ENCODE assay signal across 11 mouse cellular contexts in genomic region chr11:102963246-102963854, GRCm38 (mm10). TPM values are rescaled to one million over a fixed set of nuclear protein-coding genes. Genes with fewer than 3 reads are reported as not detected.
DNase-seq lines count a peak whose midpoint lies in the region; ATAC-seq and TF ChIP-seq lines count a peak whose summit lies in the region.
"Had no signal": no experiment of that assay in that cellular context is flagged by ENCODE, and none has a peak within 500 bp of the region (broad histone marks: within the 10 kb centered on the region; RNA-seq: fewer than 3 reads in every experiment).

No protein-coding gene starts in this region.

- TF ChIP-seq CTCF in stomach, postnatal 0 days (IDR thresholded peaks at IDR 0.05; ENCODE audit: low read depth), result no peak

- no peaks in the 10 kb centered on the region for H3K9me3 ChIP-seq in forebrain, embryonic 16.5 days (ENCODE audit: control insufficient read depth, low read length)
- no peaks in the 10 kb centered on the region for H3K9me3 ChIP-seq in limb, embryonic 15.5 days
- H3K9me3 ChIP-seq in stomach, postnatal 0 days (ENCODE audit: control insufficient read depth, low read length), result no peaks in the 10 kb centered on the region

- H3K36me3 ChIP-seq in forebrain, embryonic 16.5 days (ENCODE audit: control insufficient read depth, insufficient read depth), result no peaks in the 10 kb centered on the region
- no peaks in the 10 kb centered on the region for H3K36me3 ChIP-seq in limb, embryonic 15.5 days
- no peaks in the 10 kb centered on the region for H3K36me3 ChIP-seq in stomach, postnatal 0 days (ENCODE audit: control insufficient read depth, insufficient read depth, low read length)

- peak; percentile 34 for DNase-seq in retina, embryonic 14.5 days (ENCODE audit: low spot score)
- DNase-seq in retina, postnatal 1 day, result no peak
- no peak for DNase-seq in stomach, postnatal 0 days (ENCODE audit: low spot score)
- no peak for DNase-seq in cerebellum, postnatal 25 days
- DNase-seq in thymus, postnatal 36 days, result no peak
- DNase-seq: cerebellum, adult 11-12 months had no signal

- H3K4me2 ChIP-seq in forebrain, embryonic 16.5 days (ENCODE audit: low read length), result peak overlapping the region; percentile 47
- H3K4me2 ChIP-seq in limb, embryonic 15.5 days, result peak overlapping the region; percentile 0
- H3K4me2 ChIP-seq in stomach, postnatal 0 days (replicated peaks; ENCODE audit: low read depth), result no peak overlapping the region

- peak overlapping the region; percentile 52 for H3K27ac ChIP-seq in forebrain, embryonic 16.5 days (ENCODE audit: low read length)
- 0 out of 2 replicates have a peak overlapping the region, but pooled peaks have one; percentile 1 for H3K27ac ChIP-seq in limb, embryonic 15.5 days
- no peak overlapping the region for H3K27ac ChIP-seq in stomach, postnatal 0 days (replicated peaks)
- H3K27ac ChIP-seq: left cerebral cortex, adult 2 months had no signal

- no peaks in the 10 kb centered on the region for H3K27me3 ChIP-seq in forebrain, embryonic 16.5 days (replicated peaks; ENCODE audit: control insufficient read depth, insufficient read depth, low read length)
- H3K27me3 ChIP-seq in limb, embryonic 15.5 days, result peaks cover 5% of the 10 kb centered on the region; the same call in 1 of the 2 replicates
- no peaks in the 10 kb centered on the region for H3K27me3 ChIP-seq in stomach, postnatal 0 days (ENCODE audit: control insufficient read depth, insufficient read depth, low read length)

- H3K4me3 ChIP-seq in forebrain, embryonic 16.5 days (replicated peaks; ENCODE audit: low read length), result peak overlapping the region; percentile 22; the same call in 1 of the 2 replicates
- H3K4me3 ChIP-seq in limb, embryonic 15.5 days, result 0 out of 2 replicates have a peak overlapping the region, but pooled peaks have one; percentile 9
- no peak overlapping the region for H3K4me3 ChIP-seq in stomach, postnatal 0 days (ENCODE audit: low read depth, low read length)
- H3K4me3 ChIP-seq: left cerebral cortex, adult 2 months; myocyte had no signal

- H3K9ac ChIP-seq in forebrain, embryonic 16.5 days (replicated peaks; ENCODE audit: low read depth, low read length), result peak overlapping the region; percentile 44
- H3K9ac ChIP-seq in limb, embryonic 15.5 days, result no peak overlapping the region
- 0 out of 2 replicates have a peak overlapping the region, but pooled peaks have one; percentile 13 for H3K9ac ChIP-seq in stomach, postnatal 0 days (ENCODE audit: low read length)

- peaks cover 15% of the 10 kb centered on the region for H3K4me1 ChIP-seq in forebrain, embryonic 16.5 days (replicated peaks; ENCODE audit: control insufficient read depth, insufficient read depth, low read length)
- H3K4me1 ChIP-seq in limb, embryonic 15.5 days, result peaks cover 17% of the 10 kb centered on the region
- no peaks in the 10 kb centered on the region; the same call in 1 of the 2 replicates for H3K4me1 ChIP-seq in stomach, postnatal 0 days (replicated peaks; ENCODE audit: control insufficient read depth, insufficient read depth)

- ATAC-seq in forebrain, embryonic 16.5 days, result peak; percentile 57
- no peak for ATAC-seq in limb, embryonic 15.5 days (ENCODE audit: insufficient number of reproducible peaks, low FRiP score, low TSS enrichment, low read depth)
- no peak for ATAC-seq in stomach, postnatal 0 days (ENCODE audit: low FRiP score, low TSS enrichment)
- ATAC-seq in megakaryocyte progenitor cell, adult 5-6 weeks (replicated peaks; ENCODE audit: poor library complexity), result no peak

- WGBS in forebrain, embryonic 16.5 days, result 2% methylated on average over 16 of the region's 16 CpGs
- WGBS in limb, embryonic 15.5 days, result 9% methylated on average over 16 of the region's 16 CpGs
- 17% methylated on average over 16 of the region's 16 CpGs for WGBS in stomach, postnatal 0 days

- TF ChIP-seq EP300 in stomach, postnatal 0 days (optimal IDR thresholded peaks at IDR 0.05), result no peak

RNA-seq across cellular contexts. Expression of gene C1ql1, which starts 16.9 kb away (rescaled TPM):
- 1.4 TPM in 2 replicates for polyA plus RNA-seq in forebrain, embryonic 16.5 days (2015; fragmentation: Nextera tagmentation; extraction: Ambion mirVana)
- 0.81 and 1.2 TPM in 2 replicates for polyA plus RNA-seq in limb, embryonic 15.5 days (2015; fragmentation: Nextera tagmentation; extraction: Ambion mirVana)
- 1.4 and 1.9 TPM in 2 replicates for polyA plus RNA-seq in stomach, postnatal 0 days (2015; fragmentation: Nextera tagmentation; extraction: Ambion mirVana)
- not detected in 2 replicates for total RNA-seq in megakaryocyte progenitor cell, adult 5-6 weeks (2015)
- not detected in 2 replicates for total RNA-seq in megakaryocyte progenitor cell, adult 5-6 weeks (2017)

RNA-seq across cellular contexts. Expression of gene Kif18b, which starts 38.4 kb away (rescaled TPM):
- polyA plus RNA-seq in forebrain, embryonic 16.5 days (2015; fragmentation: Nextera tagmentation; extraction: Ambion mirVana), result 3.0 and 4.1 TPM in 2 replicates
- 8.0 and 8.4 TPM in 2 replicates for polyA plus RNA-seq in limb, embryonic 15.5 days (2015; fragmentation: Nextera tagmentation; extraction: Ambion mirVana)
- 1.1 and 1.3 TPM in 2 replicates for polyA plus RNA-seq in stomach, postnatal 0 days (2015; fragmentation: Nextera tagmentation; extraction: Ambion mirVana)
- total RNA-seq in megakaryocyte progenitor cell, adult 5-6 weeks (2015), result 18.8 and 19.0 TPM in 2 replicates
- 18.9 and 20.5 TPM in 2 replicates for total RNA-seq in megakaryocyte progenitor cell, adult 5-6 weeks (2017)
- total RNA-seq: left cerebral cortex, adult 2 months had no signal
